Comparison of ENCODE assay signal across 7 mouse cellular contexts in genomic region chr3:20986377-20986727, GRCm38 (mm10).
DNase-seq lines count a peak whose midpoint lies in the region; ATAC-seq lines count a peak whose summit lies in the region.

No protein-coding gene starts in this region.

- 0% methylated on average over 1 of the region's 1 CpGs for WGBS in forebrain, embryonic 14.5 days

- H3K4me1 ChIP-seq in forebrain, embryonic 14.5 days (ENCODE audit: control insufficient read depth, insufficient read depth, low read length) = peaks cover 19% of the 10 kb centered on the region

- H3K9ac ChIP-seq in forebrain, embryonic 14.5 days (ENCODE audit: low read length) = no peak overlapping the region

- peak; percentile 79 to 84 for DNase-seq in cerebellum, postnatal 14 days
- peak; percentile 95 for DNase-seq in forebrain, embryonic 14.5 days (ENCODE audit: low spot score)
- DNase-seq in left cerebral cortex, postnatal 10 days (ENCODE audit: extremely low spot score in 1 of 2, low spot score in 2 of 2) = peak; percentile 31 to 33
- DNase-seq in retina, embryonic 14.5 days (ENCODE audit: low spot score) = peak; percentile 42
- DNase-seq in adrenal gland, postnatal 10 days = no peak
- no peak for DNase-seq in yolk sac, embryonic 10.5 days (ENCODE audit: low spot score)
- no peak for DNase-seq in ovary, postnatal 10 days (ENCODE audit: low spot score)

- intact Hi-C loops in left cerebral cortex, postnatal 10 days (cut with DNase I) = no loop called here

- H3K4me2 ChIP-seq in forebrain, embryonic 14.5 days (ENCODE audit: low read length) = peak overlapping the region; percentile 20; the same call in 1 of the 2 replicates

- no peaks in the 10 kb centered on the region for H3K9me3 ChIP-seq in forebrain, embryonic 14.5 days (replicated peaks; ENCODE audit: control insufficient read depth, low read length)

- H3K36me3 ChIP-seq in forebrain, embryonic 14.5 days (ENCODE audit: control insufficient read depth, insufficient read depth, low read length) = no peaks in the 10 kb centered on the region

- H3K4me3 ChIP-seq in forebrain, embryonic 14.5 days (ENCODE audit: low read depth, low read length) = no peak overlapping the region

- H3K27ac ChIP-seq in forebrain, embryonic 14.5 days (ENCODE audit: low read depth, low read length) = peak overlapping the region; percentile 76; the same call in 1 of the 2 replicates

- ATAC-seq in forebrain, embryonic 14.5 days = peak; percentile 94

- no peaks in the 10 kb centered on the region for H3K27me3 ChIP-seq in forebrain, embryonic 14.5 days (replicated peaks; ENCODE audit: control insufficient read depth, insufficient read depth, low read length)

Comparison
In these comparisons a context has a peak if more than half of its experiments do, and no peak if none do; other contexts are left out.
1. DNase-seq: peak in cerebellum, postnatal 14 days (2 of 2), forebrain, embryonic 14.5 days (single experiment), left cerebral cortex, postnatal 10 days (2 of 2) and retina, embryonic 14.5 days (single experiment); none in adrenal gland, postnatal 10 days (single experiment), yolk sac, embryonic 10.5 days (single experiment) and ovary, postnatal 10 days (single experiment).